Mouse (Mus musculus): ENCODE measurements around the gene Dcbld1. TPM values are rescaled to one million over a fixed set of nuclear protein-coding genes. Genes with fewer than 3 reads are reported as not detected.

The Dcbld1 gene
- polyA plus RNA-seq, 1 experiment from 2014 or later: 15.8 TPM

- Histone ChIP-seq H3K9ac (replicated peaks; ENCODE audit: low read length) (no peak overlapping the region), H3K27me3 (ENCODE audit: control insufficient read depth, insufficient read depth, low read length) (no peaks in the 10 kb centered on the region), H3K36me3 (ENCODE audit: control insufficient read depth, insufficient read depth, low read length) (no peaks in the 10 kb centered on the region), H3K9me3 (ENCODE audit: control insufficient read depth, low read length) (no peaks in the 10 kb centered on the region), H3K4me1 (ENCODE audit: control insufficient read depth, insufficient read depth, low read length) (no peaks in the 10 kb centered on the region), H3K4me2 (ENCODE audit: low read length) (no peak overlapping the region), H3K4me3 (replicated peaks; ENCODE audit: low read depth, low read length) (no peak overlapping the region), H3K27ac (replicated peaks; ENCODE audit: low read depth, low read length) (no peak overlapping the region)
- ATAC-seq (ENCODE audit: low FRiP score, low TSS enrichment) (no peak), DNase-seq (no peak)
- 87% methylated on average over 11 of the region's 11 CpGs for WGBS
Observed at GRCm38 (mm10) chr10:52253426-52253825, 20.0 kb downstream of the Dcbld1 start.

DNA sequence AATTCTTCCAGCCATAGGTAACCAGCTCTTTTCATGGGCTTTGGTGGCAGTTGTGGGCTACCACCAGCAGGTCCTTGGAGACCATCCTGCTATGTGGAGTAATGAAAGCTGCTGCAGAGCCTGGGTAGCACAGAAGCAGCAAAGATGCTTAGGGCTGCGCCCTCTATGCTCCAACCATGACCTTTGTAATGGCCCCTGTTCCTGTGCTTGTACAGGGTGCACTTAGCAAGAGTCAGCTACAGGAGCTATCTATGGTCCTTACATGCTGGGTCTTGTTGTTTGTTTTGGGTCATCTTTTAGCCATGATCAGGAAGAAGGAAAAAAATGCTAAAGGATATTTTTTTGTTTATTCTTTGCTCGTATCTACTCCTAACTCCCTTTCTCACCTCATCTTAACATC lies 24.3 kb downstream of the Dcbld1 start:
- Histone ChIP-seq H3K9ac (replicated peaks; ENCODE audit: low read length) (no peak overlapping the region), H3K4me3 (replicated peaks; ENCODE audit: low read depth, low read length) (no peak overlapping the region), H3K27ac (replicated peaks; ENCODE audit: low read depth, low read length) (no peak overlapping the region)

DNA sequence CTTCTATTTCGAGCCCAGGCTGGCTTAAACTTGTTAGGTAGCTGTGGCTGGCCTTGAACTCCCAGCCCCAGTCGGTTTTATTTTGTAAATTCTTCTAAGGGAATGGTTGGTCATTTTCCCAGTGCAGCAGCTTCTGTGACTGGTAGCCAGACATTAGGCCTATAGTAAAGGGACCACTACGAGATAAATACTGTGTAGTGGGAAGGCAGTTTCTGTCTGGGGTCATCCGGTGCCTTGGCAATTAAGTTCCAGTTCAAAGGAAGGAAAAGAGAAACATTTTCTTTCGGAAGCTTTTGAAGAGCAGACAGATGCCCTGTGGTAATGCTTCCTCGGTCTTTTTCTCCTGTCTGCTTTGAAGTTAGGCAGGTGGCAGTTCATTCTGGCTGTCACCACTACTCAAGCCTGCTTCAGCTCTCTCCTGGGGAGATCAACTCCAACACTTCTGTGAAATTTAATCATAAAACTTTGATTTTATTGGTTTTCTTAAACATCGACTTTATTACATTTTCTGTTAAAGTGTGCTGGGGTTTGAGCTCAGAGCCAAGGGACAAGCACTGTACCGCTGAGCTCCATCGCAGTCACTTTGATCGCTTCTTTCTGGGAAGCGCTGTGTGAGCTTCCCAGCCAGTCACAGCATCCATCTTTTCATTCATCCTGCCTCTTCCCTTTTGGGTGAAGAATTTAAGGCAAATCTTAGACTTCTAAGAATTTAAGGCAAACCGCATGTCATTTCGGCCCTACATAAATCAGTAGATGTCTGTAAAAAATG lies 24.9 kb downstream of the Dcbld1 start:
- no peaks in the 10 kb centered on the region for H3K4me1 ChIP-seq (ENCODE audit: control insufficient read depth, insufficient read depth, low read length)
- no peak overlapping the region for H3K4me2 ChIP-seq (ENCODE audit: low read length)
- H3K36me3 ChIP-seq (ENCODE audit: control insufficient read depth, insufficient read depth, low read length): no peaks in the 10 kb centered on the region
- no peak overlapping the region for H3K4me3 ChIP-seq (replicated peaks; ENCODE audit: low read depth, low read length)
- no peaks in the 10 kb centered on the region for H3K9me3 ChIP-seq (ENCODE audit: control insufficient read depth, low read length)
- H3K27me3 ChIP-seq (ENCODE audit: control insufficient read depth, insufficient read depth, low read length): no peaks in the 10 kb centered on the region
- H3K9ac ChIP-seq (replicated peaks; ENCODE audit: low read length): no peak overlapping the region
- H3K27ac ChIP-seq (replicated peaks; ENCODE audit: low read depth, low read length): no peak overlapping the region
- peak; percentile 58; the same call in 1 of the 2 replicates for ATAC-seq (ENCODE audit: low FRiP score, low TSS enrichment)
- DNase-seq: peak; percentile 38
- 54% methylated on average over 13 of the region's 13 CpGs for WGBS

More for the DNA sequence above, 24.3 kb downstream of the Dcbld1 start:
- Histone ChIP-seq H3K36me3 (ENCODE audit: control insufficient read depth, insufficient read depth, low read length) (no peaks in the 10 kb centered on the region), H3K4me1 (ENCODE audit: control insufficient read depth, insufficient read depth, low read length) (no peaks in the 10 kb centered on the region), H3K27me3 (ENCODE audit: control insufficient read depth, insufficient read depth, low read length) (no peaks in the 10 kb centered on the region), H3K9me3 (ENCODE audit: control insufficient read depth, low read length) (no peaks in the 10 kb centered on the region), H3K4me2 (ENCODE audit: low read length) (no peak overlapping the region)
- WGBS: 83% methylated on average over 2 of the region's 2 CpGs
- no peak for DNase-seq
- no peak for ATAC-seq (ENCODE audit: low FRiP score, low TSS enrichment)

DNA sequence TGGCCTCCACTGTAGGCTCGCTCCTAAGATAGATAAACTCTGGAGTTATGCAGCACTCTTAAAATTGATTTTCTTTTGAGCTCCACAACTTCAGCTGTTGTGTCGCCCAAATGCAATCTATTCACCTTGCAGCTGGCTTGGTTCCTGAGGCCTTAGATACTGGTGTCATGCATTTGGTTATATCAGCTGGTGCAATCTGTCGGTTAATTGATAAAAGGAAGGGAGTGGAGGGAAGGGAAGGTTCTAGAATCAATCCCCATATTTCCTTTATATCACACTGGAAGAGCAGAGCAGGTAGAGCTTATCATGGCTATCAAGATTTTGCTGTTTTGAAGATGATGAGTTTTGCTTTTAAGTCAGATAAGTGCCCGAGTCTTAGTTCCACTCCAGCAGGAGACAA lies 26.8 kb downstream of the Dcbld1 start:
- H3K27ac ChIP-seq (replicated peaks; ENCODE audit: low read depth, low read length): no peak overlapping the region
- H3K27me3 ChIP-seq (ENCODE audit: control insufficient read depth, insufficient read depth, low read length): no peaks in the 10 kb centered on the region
- DNase-seq: no peak
- no peak overlapping the region for H3K4me2 ChIP-seq (ENCODE audit: low read length)
- no peaks in the 10 kb centered on the region for H3K9me3 ChIP-seq (ENCODE audit: control insufficient read depth, low read length)
- no peak overlapping the region for H3K9ac ChIP-seq (replicated peaks; ENCODE audit: low read length)
- no peak overlapping the region for H3K4me3 ChIP-seq (replicated peaks; ENCODE audit: low read depth, low read length)
- no peak for ATAC-seq (ENCODE audit: low FRiP score, low TSS enrichment)
- WGBS: 95% methylated on average over 4 of the region's 4 CpGs
- H3K36me3 ChIP-seq (ENCODE audit: control insufficient read depth, insufficient read depth, low read length): 0 out of 2 replicates have a peak, but pooled peaks cover 3% of the 10 kb centered on the region
- H3K4me1 ChIP-seq (ENCODE audit: control insufficient read depth, insufficient read depth, low read length): no peaks in the 10 kb centered on the region

- H3K4me2 ChIP-seq (ENCODE audit: low read length): no peak overlapping the region
- DNase-seq (no peak), ATAC-seq (ENCODE audit: low FRiP score, low TSS enrichment) (no peak)
- 95% methylated on average over 5 of the region's 5 CpGs for WGBS
- no peak overlapping the region for H3K27ac ChIP-seq (replicated peaks; ENCODE audit: low read depth, low read length)
- 0 out of 2 replicates have a peak, but pooled peaks cover 3% of the 10 kb centered on the region for H3K36me3 ChIP-seq (ENCODE audit: control insufficient read depth, insufficient read depth, low read length)
- H3K9me3 ChIP-seq (ENCODE audit: control insufficient read depth, low read length): no peaks in the 10 kb centered on the region
- no peaks in the 10 kb centered on the region for H3K4me1 ChIP-seq (ENCODE audit: control insufficient read depth, insufficient read depth, low read length)
- H3K27me3 ChIP-seq (ENCODE audit: control insufficient read depth, insufficient read depth, low read length): no peaks in the 10 kb centered on the region
- no peak overlapping the region for H3K9ac ChIP-seq (replicated peaks; ENCODE audit: low read length)
- H3K4me3 ChIP-seq (replicated peaks; ENCODE audit: low read depth, low read length): no peak overlapping the region
Observed at GRCm38 (mm10) chr10:52264162-52264561, 30.7 kb downstream of the Dcbld1 start.

DNA sequence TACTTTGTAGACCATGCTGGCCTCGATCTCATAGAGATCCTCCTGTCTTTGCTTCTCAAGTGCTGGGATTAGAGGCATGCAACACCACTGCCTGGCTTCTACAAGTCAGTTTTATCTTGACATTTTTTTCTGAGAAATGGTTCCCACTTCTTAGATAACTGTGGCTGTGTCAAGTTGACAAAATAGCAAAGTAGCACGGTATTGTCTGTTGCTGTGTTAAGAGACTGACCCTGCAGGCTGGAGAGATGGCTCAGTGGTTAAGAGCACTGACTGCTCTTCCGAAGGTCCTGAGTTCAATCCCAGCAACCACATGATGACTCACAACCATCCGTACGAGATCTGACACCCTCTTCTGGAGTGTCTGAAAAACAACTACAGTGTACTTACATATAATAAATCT lies 35.5 kb downstream of the Dcbld1 start:
- Histone ChIP-seq H3K4me3 (replicated peaks; ENCODE audit: low read depth, low read length) (no peak overlapping the region), H3K4me1 (ENCODE audit: control insufficient read depth, insufficient read depth, low read length) (peaks cover under 1% of the 10 kb centered on the region), H3K27me3 (ENCODE audit: control insufficient read depth, insufficient read depth, low read length) (no peaks in the 10 kb centered on the region), H3K4me2 (ENCODE audit: low read length) (no peak overlapping the region), H3K9ac (replicated peaks; ENCODE audit: low read length) (no peak overlapping the region), H3K27ac (replicated peaks; ENCODE audit: low read depth, low read length) (no peak overlapping the region), H3K36me3 (ENCODE audit: control insufficient read depth, insufficient read depth, low read length) (0 out of 2 replicates have a peak, but pooled peaks cover 3% of the 10 kb centered on the region), H3K9me3 (ENCODE audit: control insufficient read depth, low read length) (no peaks in the 10 kb centered on the region)
- 97% methylated on average over 5 of the region's 5 CpGs for WGBS
- ATAC-seq (ENCODE audit: low FRiP score, low TSS enrichment) (no peak), DNase-seq (no peak)

- no peaks in the 10 kb centered on the region for H3K9me3 ChIP-seq (ENCODE audit: control insufficient read depth, low read length)
- 96% methylated on average over 5 of the region's 5 CpGs for WGBS
Observed at GRCm38 (mm10) chr10:52271385-52271784, 38.0 kb downstream of the Dcbld1 start.

GRCm38 (mm10) chr10:52273012-52273411 lies 39.6 kb downstream of the Dcbld1 start:
- Histone ChIP-seq H3K4me3 (replicated peaks; ENCODE audit: low read depth, low read length) (no peak overlapping the region), H3K9ac (replicated peaks; ENCODE audit: low read length) (no peak overlapping the region), H3K4me2 (ENCODE audit: low read length) (no peak overlapping the region), H3K27ac (replicated peaks; ENCODE audit: low read depth, low read length) (no peak overlapping the region), H3K36me3 (ENCODE audit: control insufficient read depth, insufficient read depth, low read length) (no peaks in the 10 kb centered on the region), H3K9me3 (ENCODE audit: control insufficient read depth, low read length) (no peaks in the 10 kb centered on the region), H3K27me3 (ENCODE audit: control insufficient read depth, insufficient read depth, low read length) (no peaks in the 10 kb centered on the region), H3K4me1 (ENCODE audit: control insufficient read depth, insufficient read depth, low read length) (peaks cover 8% of the 10 kb centered on the region)
- ATAC-seq (ENCODE audit: low FRiP score, low TSS enrichment): no peak
- 62% methylated on average over 2 of the region's 2 CpGs for WGBS
- no peak for DNase-seq

More at GRCm38 (mm10) chr10:52271385-52271784, 38.0 kb downstream of the Dcbld1 start:
- Histone ChIP-seq H3K4me1 (ENCODE audit: control insufficient read depth, insufficient read depth, low read length) (peaks cover 8% of the 10 kb centered on the region), H3K4me3 (replicated peaks; ENCODE audit: low read depth, low read length) (no peak overlapping the region), H3K27me3 (ENCODE audit: control insufficient read depth, insufficient read depth, low read length) (no peaks in the 10 kb centered on the region), H3K36me3 (ENCODE audit: control insufficient read depth, insufficient read depth, low read length) (no peaks in the 10 kb centered on the region), H3K4me2 (ENCODE audit: low read length) (no peak overlapping the region), H3K9ac (replicated peaks; ENCODE audit: low read length) (no peak overlapping the region), H3K27ac (replicated peaks; ENCODE audit: low read depth, low read length) (no peak overlapping the region)
- no peak for ATAC-seq (ENCODE audit: low FRiP score, low TSS enrichment)
- DNase-seq: no peak

Data from midbrain, embryonic 14.5 days (tissue).